ENCODE assay signal across 8 mouse cellular contexts in genomic region chr11:69661221-69661881, GRCm38 (mm10). TPM values are rescaled to one million over a fixed set of nuclear protein-coding genes. Genes with fewer than 3 reads are reported as not detected.
DNase-seq lines count a peak whose midpoint lies in the region; ATAC-seq and TF ChIP-seq lines count a peak whose summit lies in the region.

No protein-coding gene starts in this region.

- H3K9ac ChIP-seq in lung, embryonic 14.5 days = peak overlapping the region; percentile 59
- peak overlapping the region; percentile 59 for H3K9ac ChIP-seq in hindbrain, embryonic 15.5 days
- peak overlapping the region; percentile 70 for H3K9ac ChIP-seq in midbrain, embryonic 11.5 days (ENCODE audit: low read length)

- H3K4me3 ChIP-seq in lung, embryonic 14.5 days (ENCODE audit: low read depth, low read length) = peak overlapping the region; percentile 51
- H3K4me3 ChIP-seq in cortical plate, adult 2 months (ENCODE audit: insufficient read depth, low read length) = peak overlapping the region; percentile 78; the same call in 1 of the 2 replicates
- H3K4me3 ChIP-seq in hindbrain, embryonic 15.5 days = peak overlapping the region; percentile 57
- H3K4me3 ChIP-seq in midbrain, embryonic 11.5 days (ENCODE audit: low read depth, low read length) = peak overlapping the region; percentile 50

- H3K27ac ChIP-seq in lung, embryonic 14.5 days (ENCODE audit: low read depth) = peak overlapping the region; percentile 96
- H3K27ac ChIP-seq in cortical plate, adult 2 months (ENCODE audit: insufficient read depth, low read length) = no peak overlapping the region
- peak overlapping the region; percentile 94 for H3K27ac ChIP-seq in hindbrain, embryonic 15.5 days (replicated peaks)
- no peak overlapping the region for H3K27ac ChIP-seq in midbrain, embryonic 11.5 days (ENCODE audit: low read depth, low read length)

- no peaks in the 10 kb centered on the region for H3K27me3 ChIP-seq in lung, embryonic 14.5 days (ENCODE audit: insufficient read depth, low read length)
- H3K27me3 ChIP-seq in hindbrain, embryonic 15.5 days = no peaks in the 10 kb centered on the region
- H3K27me3 ChIP-seq in midbrain, embryonic 11.5 days (ENCODE audit: control insufficient read depth, insufficient read depth, low read length) = no peaks in the 10 kb centered on the region

- no peak for TF ChIP-seq CTCF in lung, embryonic 14.5 days (IDR thresholded peaks at IDR 0.05; ENCODE audit: low read depth)
- no peak for TF ChIP-seq CTCF in cortical plate, adult 2 months (IDR thresholded peaks at IDR 0.05; ENCODE audit: extremely low read depth, insufficient read depth, low read length)

- 0 out of 2 replicates have a peak, but pooled peaks cover 3% of the 10 kb centered on the region for H3K4me1 ChIP-seq in lung, embryonic 14.5 days (ENCODE audit: insufficient read depth)
- no peaks in the 10 kb centered on the region for H3K4me1 ChIP-seq in cortical plate, adult 2 months (ENCODE audit: control insufficient read depth, insufficient read depth, low read length)
- H3K4me1 ChIP-seq in hindbrain, embryonic 15.5 days (replicated peaks) = peaks cover 25% of the 10 kb centered on the region
- H3K4me1 ChIP-seq in midbrain, embryonic 11.5 days (ENCODE audit: control insufficient read depth, insufficient read depth, low read length) = peaks cover 9% of the 10 kb centered on the region

- H3K36me3 ChIP-seq in lung, embryonic 14.5 days (ENCODE audit: insufficient read depth) = peaks cover 59% of the 10 kb centered on the region
- H3K36me3 ChIP-seq in hindbrain, embryonic 15.5 days = peaks cover 51% of the 10 kb centered on the region
- peaks cover 32% of the 10 kb centered on the region for H3K36me3 ChIP-seq in midbrain, embryonic 11.5 days (ENCODE audit: control insufficient read depth, insufficient read depth, low read length)

- intact Hi-C loops in left cerebral cortex, postnatal 4 days (cut with DNase I) = no loop called here

- H3K9me3 ChIP-seq in lung, embryonic 14.5 days (ENCODE audit: low read depth, low read length) = no peaks in the 10 kb centered on the region
- H3K9me3 ChIP-seq in hindbrain, embryonic 15.5 days = no peaks in the 10 kb centered on the region
- no peaks in the 10 kb centered on the region for H3K9me3 ChIP-seq in midbrain, embryonic 11.5 days (ENCODE audit: control insufficient read depth, low read length)

- 71% methylated on average over 3 of the region's 3 CpGs for WGBS in lung, embryonic 14.5 days
- 74% methylated on average over 3 of the region's 3 CpGs for WGBS in hindbrain, embryonic 15.5 days
- 80% methylated on average over 3 of the region's 3 CpGs for WGBS in midbrain, embryonic 11.5 days

- peak overlapping the region; percentile 64 for H3K4me2 ChIP-seq in lung, embryonic 14.5 days
- H3K4me2 ChIP-seq in hindbrain, embryonic 15.5 days = peak overlapping the region; percentile 55
- peak overlapping the region; percentile 55 for H3K4me2 ChIP-seq in midbrain, embryonic 11.5 days

- TF ChIP-seq POLR2A in cortical plate, adult 2 months (IDR thresholded peaks at IDR 0.05; ENCODE audit: extremely low read depth, insufficient read depth, low read length) = no peak

- no peak for DNase-seq in lung, embryonic 14.5 days
- DNase-seq in lung, postnatal 14 days = no peak
- peak; percentile 84 for DNase-seq in midbrain, embryonic 11.5 days (ENCODE audit: low spot score, missing footprints)
- no peak for DNase-seq in urinary bladder, postnatal 10 days (ENCODE audit: low spot score)
- no peak for DNase-seq in Muller cell, postnatal 12 days (ENCODE audit: inconsistent ontology term)
- no peak for DNase-seq in left cerebral cortex, postnatal 4 days

- ATAC-seq in lung, embryonic 14.5 days (ENCODE audit: insufficient read depth) = no peak
- ATAC-seq in hindbrain, embryonic 15.5 days (ENCODE audit: low FRiP score, low read depth) = no peak
- ATAC-seq in midbrain, embryonic 11.5 days (ENCODE audit: low FRiP score) = no peak

RNA-seq across cellular contexts. Expression of gene Mpdu1, which starts 1.1 kb away (rescaled TPM):
- polyA plus RNA-seq in lung, embryonic 14.5 days (2014; fragmentation: Nextera tagmentation; extraction: Ambion mirVana) = 29.4 and 32.2 TPM in 2 replicates
- 89.7 and 92.8 TPM in 2 replicates for polyA plus RNA-seq in cortical plate, adult 2 months (2012; rRNA removed)
- polyA plus RNA-seq in hindbrain, embryonic 15.5 days (2015; fragmentation: Nextera tagmentation; extraction: Ambion mirVana) = 101 and 108 TPM in 2 replicates
- 31.2 and 34.5 TPM in 2 replicates for polyA plus RNA-seq in midbrain, embryonic 11.5 days (2014; fragmentation: Nextera tagmentation; extraction: Ambion mirVana)
- total RNA-seq in left cerebral cortex, postnatal 4 days (2021) = 10 to 100 TPM; 83.6 to 85.3 TPM

RNA-seq across cellular contexts. Expression of gene Cd68, which starts 4.6 kb away (rescaled TPM):
- polyA plus RNA-seq in lung, embryonic 14.5 days (2014; fragmentation: Nextera tagmentation; extraction: Ambion mirVana) = 12.1 and 13.5 TPM in 2 replicates
- polyA plus RNA-seq in cortical plate, adult 2 months (2012; rRNA removed) = 11.3 and 13.1 TPM in 2 replicates
- 10.3 and 12.2 TPM in 2 replicates for polyA plus RNA-seq in hindbrain, embryonic 15.5 days (2015; fragmentation: Nextera tagmentation; extraction: Ambion mirVana)
- 7.0 and 7.9 TPM in 2 replicates for polyA plus RNA-seq in midbrain, embryonic 11.5 days (2014; fragmentation: Nextera tagmentation; extraction: Ambion mirVana)
- 1 to 10 TPM; 7.1 to 8.5 TPM for total RNA-seq in left cerebral cortex, postnatal 4 days (2021)

RNA-seq across cellular contexts. Expression of gene Sox15, which starts 6.2 kb away (rescaled TPM):
- polyA plus RNA-seq in lung, embryonic 14.5 days (2014; fragmentation: Nextera tagmentation; extraction: Ambion mirVana) = not detected in 2 replicates
- polyA plus RNA-seq in cortical plate, adult 2 months (2012; rRNA removed) = 0.25 and 0.28 TPM in 2 replicates
- polyA plus RNA-seq in hindbrain, embryonic 15.5 days (2015; fragmentation: Nextera tagmentation; extraction: Ambion mirVana) = not detected in 2 replicates
- polyA plus RNA-seq in midbrain, embryonic 11.5 days (2014; fragmentation: Nextera tagmentation; extraction: Ambion mirVana) = 0.16 TPM in 1 of 2 replicates, not detected in the other
- not detected for total RNA-seq in left cerebral cortex, postnatal 4 days (2021)

RNA-seq across cellular contexts. Expression of gene Eif4a1, which starts 10.9 kb away (rescaled TPM):
- polyA plus RNA-seq in lung, embryonic 14.5 days (2014; fragmentation: Nextera tagmentation; extraction: Ambion mirVana) = 695 and 712 TPM in 2 replicates
- polyA plus RNA-seq in cortical plate, adult 2 months (2012; rRNA removed) = 323 and 335 TPM in 2 replicates
- polyA plus RNA-seq in hindbrain, embryonic 15.5 days (2015; fragmentation: Nextera tagmentation; extraction: Ambion mirVana) = 476 and 491 TPM in 2 replicates
- polyA plus RNA-seq in midbrain, embryonic 11.5 days (2014; fragmentation: Nextera tagmentation; extraction: Ambion mirVana) = 877 and 900 TPM in 2 replicates
- total RNA-seq in left cerebral cortex, postnatal 4 days (2021) = 100 to 1,000 TPM; 661 to 680 TPM

RNA-seq across cellular contexts. Expression of gene Senp3, which starts 20.5 kb away (rescaled TPM):
- 78.7 and 95.0 TPM in 2 replicates for polyA plus RNA-seq in lung, embryonic 14.5 days (2014; fragmentation: Nextera tagmentation; extraction: Ambion mirVana)
- polyA plus RNA-seq in cortical plate, adult 2 months (2012; rRNA removed) = 120 and 133 TPM in 2 replicates
- 101 and 103 TPM in 2 replicates for polyA plus RNA-seq in hindbrain, embryonic 15.5 days (2015; fragmentation: Nextera tagmentation; extraction: Ambion mirVana)
- 80.6 and 90.8 TPM in 2 replicates for polyA plus RNA-seq in midbrain, embryonic 11.5 days (2014; fragmentation: Nextera tagmentation; extraction: Ambion mirVana)
- 100 to 1,000 TPM; 117 to 129 TPM for total RNA-seq in left cerebral cortex, postnatal 4 days (2021)

Comparison
In these comparisons a context has a peak if more than half of its experiments do, and no peak if none do; other contexts are left out.
1. H3K27ac ChIP-seq: peak in lung, embryonic 14.5 days (single experiment) and hindbrain, embryonic 15.5 days (single experiment); none in cortical plate, adult 2 months (single experiment) and midbrain, embryonic 11.5 days (single experiment).
2. Peak in every context shown above with its lines, with median percentiles within 50 percentile points of each other: H3K4me2 ChIP-seq, H3K4me3 ChIP-seq and H3K9ac ChIP-seq.